Mouse (Mus musculus): ENCODE results near the gene Unkl.
"Not testable (repeated sequence)": the region's sequence is repeated elsewhere in the genome, so short reads cannot be mapped to it uniquely, and the experiment has no call there.

Gene Unkl

DNA sequence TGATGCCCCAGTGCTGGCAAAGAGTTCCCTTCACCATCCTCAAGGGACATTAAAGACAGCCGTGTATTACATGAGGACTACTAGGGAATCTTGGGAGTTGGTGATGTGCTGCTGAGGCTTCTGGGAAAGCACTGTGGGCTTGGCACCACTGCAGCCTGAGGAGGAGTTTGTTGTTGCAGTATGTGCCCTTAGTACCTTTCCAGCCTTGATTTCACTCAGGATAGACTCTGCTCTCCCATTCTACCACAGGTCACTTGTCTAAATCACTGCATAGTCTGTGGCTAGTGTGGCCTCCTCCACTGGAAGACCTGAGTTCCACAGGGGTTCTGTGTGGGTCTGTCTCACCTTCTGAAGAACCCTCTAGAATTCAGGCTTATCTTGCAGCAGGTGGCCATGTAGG is 32.5 kb downstream of the Unkl start:
- DNase-seq, result no peak

DNA sequence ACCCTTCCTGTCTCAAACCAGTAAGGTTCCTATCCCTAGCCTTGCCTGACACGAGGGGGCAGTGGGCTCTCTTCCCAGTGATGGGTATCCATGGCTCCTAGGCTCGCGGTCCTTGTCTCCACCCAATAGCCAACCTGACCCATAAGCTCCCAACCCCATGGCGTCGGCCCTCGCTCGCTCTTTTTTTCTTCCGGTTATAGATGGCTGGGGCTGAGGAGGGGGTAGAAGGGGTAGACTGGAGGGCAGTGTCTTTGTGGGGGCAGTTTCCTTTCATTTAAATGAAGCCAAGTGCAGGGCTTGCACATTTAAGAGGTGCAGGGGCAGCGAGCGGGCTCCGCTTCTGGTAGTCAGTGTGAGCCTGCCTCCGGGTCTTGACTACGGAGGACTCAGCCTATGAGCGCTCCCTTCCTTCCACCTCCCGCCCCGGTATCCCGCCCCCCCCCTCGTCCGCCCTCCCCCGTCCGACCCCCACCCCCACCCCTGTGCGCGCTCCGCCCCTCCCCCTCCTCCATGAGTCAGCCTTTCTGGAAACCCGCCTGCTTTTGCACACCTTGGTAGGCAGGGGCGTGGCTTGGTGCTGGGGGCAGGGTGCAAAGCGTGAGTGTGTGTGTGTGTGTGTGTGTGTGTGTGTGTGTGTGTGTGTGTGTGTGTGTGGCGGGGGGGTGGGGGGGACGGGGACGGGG is 33.8 kb downstream of the Unkl start:
- peak; percentile 68 for DNase-seq

DNA sequence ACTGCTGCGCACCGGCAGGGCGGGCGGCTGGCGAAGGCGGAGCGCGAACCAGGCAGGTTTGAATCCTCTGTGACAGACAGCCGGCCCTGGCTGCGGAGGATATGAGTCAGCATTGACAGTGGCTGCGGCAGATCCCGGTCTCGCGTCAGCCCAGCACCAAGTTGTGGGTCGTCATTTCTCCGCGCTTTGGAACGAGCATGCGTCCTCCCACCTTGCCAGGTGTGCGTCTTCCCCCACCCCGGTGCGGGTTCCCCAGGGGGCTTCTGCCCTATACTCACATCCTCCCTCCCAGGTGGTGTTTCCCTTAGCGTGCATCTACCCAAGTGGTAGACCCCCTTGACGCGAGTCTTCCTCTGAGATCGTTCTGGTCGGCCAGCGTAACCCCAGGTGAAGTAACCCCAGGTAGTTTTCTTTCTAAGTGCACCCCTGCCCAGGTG is 34.3 kb downstream of the Unkl start:
- DNase-seq, result not testable (repeated sequence)

DNA sequence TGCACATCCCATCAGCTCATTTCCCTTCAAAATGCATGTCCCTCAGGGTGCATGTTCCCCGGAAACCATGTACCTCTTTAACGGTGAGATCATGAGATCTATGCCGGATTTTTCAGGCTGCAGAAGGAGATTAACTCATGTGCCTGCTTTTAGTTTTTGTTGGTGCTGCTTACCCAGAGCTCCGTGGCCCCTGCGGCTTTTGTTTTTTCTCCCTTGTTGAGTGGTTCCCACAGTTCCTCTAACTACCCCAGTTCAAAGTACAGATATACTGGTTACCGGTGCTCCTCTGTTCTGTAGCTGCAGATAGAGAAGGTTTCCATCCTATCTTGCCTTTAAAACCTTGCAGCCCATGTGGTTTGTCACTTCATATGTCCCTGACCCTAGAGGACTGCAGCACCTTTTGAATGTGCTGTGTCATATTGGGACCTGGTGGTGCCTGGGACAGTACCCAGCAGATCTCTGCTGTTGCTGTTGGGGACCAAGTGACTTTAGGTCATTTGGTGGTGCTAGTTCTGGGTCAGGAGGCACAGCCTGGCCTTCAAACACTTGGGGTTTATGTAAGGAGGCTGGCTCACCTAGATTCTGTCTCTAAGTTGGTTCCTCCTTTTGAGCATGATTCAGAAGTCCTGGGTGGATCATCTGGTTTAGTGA is 34.9 kb downstream of the Unkl start:
- no peak for DNase-seq

DNA sequence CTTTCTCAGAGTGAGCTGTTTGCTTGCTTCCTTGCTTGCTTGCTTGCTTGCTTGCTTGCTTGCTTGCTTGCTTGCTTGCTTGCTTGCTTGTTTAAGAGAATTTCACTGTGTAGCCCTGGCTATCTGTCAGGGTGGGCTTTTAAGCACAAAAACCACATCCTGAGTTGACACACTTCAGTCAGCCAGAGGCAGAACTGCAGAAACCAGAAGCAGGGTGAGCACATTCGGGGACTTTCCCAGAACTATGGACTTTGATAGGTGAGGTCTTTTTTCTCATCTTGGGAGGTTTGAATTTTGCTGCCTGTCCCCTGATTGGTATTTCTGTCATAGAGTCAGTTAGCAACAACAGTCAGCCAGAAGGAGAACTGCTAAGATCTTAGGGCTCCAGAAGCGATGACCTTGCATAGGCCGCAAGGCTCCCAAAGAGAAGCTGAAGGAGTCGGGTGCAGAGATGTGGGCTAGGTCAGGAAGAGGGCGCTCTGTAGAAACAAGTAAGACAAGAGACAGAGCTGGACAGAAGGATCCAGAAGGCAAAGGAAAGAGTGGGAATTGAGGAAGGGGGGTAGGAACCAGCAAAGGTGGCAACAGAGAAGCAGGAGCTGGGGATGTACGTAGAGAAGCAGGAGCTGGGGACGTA is 36.5 kb downstream of the Unkl start:
- DNase-seq, result peak; percentile 11

DNA sequence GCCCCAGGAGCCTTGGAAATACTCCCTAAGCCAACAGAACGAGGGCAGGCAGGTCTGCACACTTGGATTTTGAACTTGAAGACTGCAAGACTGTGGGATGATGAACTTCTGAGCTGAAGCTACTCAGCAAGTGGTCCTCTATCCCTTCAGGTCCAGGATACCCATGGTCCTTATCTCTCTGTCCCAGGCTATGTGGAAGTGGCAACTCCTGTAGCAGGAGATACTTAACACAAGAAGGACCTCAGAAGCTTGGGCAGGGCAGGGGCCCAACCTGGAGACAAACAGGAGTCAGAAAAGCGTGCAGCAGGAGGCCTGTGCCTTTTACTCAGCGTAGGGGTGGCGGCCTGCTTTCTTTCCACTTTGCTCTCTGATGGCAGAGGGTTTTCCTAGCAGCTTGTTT is 37.5 kb downstream of the Unkl start:
- DNase-seq, result no peak

DNA sequence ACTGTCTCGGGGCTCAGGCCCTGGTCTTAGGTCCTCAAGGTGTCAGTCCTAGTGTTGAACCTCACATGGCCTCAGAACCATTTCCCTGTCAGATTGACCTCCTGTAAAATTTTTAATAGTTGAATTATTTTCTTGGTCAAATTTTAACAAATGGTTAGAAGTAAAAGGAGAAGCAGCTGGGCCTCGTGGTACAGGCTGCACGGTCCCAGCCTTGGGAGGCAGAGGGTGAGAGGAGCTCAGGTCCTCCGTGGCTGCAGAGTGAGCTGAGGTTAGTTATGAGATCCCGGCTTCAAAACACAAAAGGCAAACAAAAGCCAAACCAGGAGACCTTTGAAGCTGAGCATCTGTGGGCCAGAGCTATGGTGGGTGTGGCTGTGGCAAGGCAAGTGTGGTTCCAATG is 39.8 kb downstream of the Unkl start:
- DNase-seq, result no peak

DNA sequence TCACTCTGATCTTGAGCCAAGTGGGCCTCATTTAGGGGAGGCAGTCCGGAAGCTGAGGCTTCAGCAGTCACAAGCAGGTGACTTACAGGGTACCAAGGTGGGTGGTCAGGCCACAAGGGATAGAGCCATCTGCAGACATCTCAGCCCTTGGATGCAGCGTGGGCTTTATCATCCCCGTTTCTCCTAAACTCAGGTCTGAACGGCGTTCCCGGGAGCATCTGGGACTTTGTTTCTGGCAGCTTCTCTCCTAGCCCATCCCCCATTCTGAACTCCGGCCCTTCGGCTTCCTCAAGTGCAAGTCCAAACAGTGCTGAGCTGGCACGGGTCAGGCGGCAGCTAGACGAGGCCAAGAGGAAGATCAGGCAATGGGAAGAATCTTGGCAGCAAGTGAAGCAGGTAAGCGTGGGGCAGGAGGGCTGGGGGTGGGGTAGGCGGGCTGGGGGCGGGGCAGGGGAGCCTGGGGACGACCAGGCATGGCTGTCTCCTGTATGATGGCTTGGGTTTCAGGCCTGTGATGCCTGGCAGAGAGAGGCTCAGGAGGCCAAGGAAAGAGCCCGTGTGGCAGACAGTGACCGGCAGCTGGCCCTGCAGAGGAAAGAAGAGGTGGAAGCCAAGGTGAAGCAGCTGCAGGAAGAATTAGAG is 41.9 kb downstream of the Unkl start:
- DNase-seq, result peak; percentile 9

DNA sequence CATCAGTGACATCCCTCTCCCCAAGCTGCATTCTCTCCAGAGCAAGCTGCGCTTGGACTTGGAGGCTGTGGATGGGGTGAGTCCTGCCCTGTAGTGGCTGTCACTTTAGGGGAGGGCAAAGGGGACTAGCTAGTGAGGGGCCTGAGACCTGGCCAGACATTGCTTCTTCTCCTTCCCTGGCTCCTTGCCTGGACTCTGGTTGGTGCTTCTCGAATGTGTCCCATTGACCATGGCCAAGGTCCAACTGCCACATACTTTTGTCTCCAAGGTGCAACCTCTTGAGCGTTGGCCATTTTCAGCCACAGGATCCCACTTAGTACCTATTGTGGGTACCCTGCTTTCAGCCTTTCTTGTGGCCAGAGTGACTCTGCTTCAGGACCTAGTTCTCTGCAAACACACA is 42.5 kb downstream of the Unkl start:
- peak; percentile 25 for DNase-seq

DNA sequence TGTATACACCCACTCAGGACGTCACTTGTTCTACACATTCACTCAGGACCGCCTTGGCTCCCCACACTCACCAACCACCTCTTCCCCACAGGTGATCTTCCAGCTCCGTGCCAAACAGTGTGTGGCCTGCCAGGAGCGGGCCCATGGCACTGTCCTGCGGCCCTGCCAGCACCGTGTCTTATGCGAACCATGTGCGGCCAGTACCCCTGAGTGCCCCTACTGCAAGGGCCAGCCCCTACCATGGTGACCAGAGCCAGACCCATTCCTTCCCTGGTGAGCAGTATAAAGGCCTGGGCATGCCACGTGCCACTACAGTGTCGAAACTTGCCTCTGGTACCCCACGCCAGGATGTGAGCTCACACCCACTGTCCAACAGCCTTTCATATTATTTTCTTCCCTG is 43.4 kb downstream of the Unkl start:
- not testable (repeated sequence) for DNase-seq

DNA sequence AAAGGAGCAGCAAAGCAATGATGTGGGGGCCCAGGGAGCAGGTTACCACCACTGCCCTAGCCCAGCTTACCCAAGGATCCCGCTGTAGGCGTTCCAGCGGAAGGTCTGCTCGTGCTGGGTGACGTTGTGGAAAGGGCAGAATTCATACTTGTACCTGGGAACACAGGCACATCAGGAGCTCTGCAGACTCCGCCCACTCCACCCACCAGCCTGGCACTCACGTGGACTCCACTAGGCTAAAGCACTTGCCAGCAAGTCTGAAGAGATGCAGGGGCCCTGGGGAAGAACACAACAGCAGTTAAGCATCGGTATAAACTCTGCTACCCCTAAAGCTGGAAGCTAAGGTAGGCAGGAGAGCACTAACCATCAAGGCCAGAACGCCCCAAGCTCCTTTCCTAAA is 47.4 kb downstream of the Unkl start:
- no peak for DNase-seq

DNA sequence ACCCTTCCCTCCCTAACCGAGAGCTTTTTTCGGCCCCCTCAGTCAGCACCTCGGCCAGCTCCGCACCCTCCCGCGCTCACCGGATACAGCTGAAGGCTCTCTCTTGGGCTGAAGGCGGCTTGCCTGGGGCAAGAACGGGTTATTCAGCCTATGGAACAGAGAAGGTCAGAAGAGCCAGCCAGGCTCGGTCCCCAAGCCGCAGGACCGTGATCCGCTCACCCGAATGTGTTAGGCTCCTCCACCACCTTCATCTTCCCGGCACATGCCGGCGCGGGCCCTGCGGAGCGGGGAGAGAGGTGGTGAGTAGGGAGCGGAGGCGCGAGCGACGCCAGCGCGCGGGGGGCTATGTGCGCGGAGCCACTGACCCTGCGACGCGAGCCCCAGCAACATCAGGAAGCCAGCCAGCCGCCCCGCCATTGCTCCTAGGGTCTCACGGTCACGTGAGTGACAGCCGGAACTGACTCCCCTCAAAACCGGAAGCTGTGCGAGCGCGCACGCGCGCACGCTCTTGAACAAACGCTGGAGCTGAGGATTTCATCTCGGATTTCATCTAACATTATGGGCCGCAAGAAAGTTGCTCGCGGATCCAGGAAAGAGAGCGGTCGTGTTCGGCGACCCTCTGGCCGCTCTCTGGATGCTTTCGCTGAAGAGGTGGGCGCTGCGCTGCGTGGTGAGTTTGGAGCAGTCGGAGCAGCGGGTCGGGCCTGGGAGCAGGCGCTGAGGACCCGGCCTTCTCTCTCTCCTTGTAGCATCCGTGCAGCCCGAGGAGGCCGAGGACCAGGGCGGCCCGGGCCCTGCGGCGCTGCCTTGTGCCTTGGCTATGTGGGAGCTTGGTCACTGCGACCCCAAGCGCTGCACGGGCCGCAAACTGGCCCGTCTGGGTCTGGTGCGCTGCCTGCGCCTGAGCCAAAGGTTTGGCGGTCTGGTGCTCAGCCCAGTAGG is 51.8 kb downstream of the Unkl start, which contains the start of the genes Gnptg and Tsr3:
Gene Gnptg, minus strand, starts transcription at position 430 of the 942 bp plus-strand sequence.
Gene Tsr3, plus strand, starts transcription at position 476 of the 942 bp plus-strand sequence.
- DNase-seq, result peak; percentile 92

DNA sequence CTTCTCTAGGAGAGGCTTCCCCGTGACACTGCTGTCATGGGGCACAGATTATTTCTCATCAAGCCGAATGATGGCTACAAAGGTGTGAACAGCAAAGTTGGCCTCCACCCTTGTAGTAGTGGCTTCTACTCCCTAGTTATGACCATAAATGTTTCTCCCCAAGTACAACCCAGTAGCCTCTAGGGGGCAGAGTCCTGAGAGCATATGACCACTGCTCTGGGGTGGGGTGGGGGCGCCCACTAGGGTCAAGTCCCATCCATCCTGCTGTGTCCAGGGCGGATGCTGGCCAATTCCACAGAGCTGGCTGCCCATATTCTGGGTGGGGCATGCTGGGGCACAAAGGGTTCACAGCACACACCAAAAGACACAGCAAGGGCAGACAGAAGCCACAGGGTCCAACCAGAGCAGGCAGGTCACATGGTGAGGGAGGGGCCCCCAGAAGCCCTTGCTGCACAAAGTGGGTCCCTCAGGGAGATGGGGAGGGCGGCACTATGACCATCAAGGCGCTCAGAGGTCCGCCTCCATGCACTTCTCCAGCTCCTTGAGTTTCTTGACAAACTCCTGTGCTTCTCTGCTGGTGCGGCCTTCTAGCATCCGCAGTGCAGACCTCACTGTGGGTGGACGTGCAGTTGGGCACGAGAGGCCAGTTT is 55.1 kb downstream of the Unkl start:
- no peak for DNase-seq

DNA sequence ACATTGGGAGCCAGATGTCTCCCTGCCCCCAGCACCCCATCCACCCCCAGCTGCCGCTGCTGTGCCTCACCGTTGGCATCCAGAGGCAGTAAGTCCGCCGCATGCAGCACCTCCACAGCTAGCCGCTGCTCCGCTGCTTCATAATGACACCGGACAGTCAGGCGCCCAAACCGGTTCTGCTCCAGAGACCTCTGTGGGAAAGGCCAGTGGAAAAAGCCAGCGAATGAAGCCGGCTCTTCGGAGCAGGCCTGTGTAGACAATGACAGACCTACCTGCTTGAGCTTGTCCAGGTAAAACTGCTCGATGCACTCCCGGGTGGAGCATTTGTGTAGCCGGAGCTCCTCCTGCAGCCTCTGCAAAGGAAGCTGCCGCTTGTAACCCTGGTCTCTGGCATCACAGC is 56.0 kb downstream of the Unkl start:
- DNase-seq, result no peak

DNA sequence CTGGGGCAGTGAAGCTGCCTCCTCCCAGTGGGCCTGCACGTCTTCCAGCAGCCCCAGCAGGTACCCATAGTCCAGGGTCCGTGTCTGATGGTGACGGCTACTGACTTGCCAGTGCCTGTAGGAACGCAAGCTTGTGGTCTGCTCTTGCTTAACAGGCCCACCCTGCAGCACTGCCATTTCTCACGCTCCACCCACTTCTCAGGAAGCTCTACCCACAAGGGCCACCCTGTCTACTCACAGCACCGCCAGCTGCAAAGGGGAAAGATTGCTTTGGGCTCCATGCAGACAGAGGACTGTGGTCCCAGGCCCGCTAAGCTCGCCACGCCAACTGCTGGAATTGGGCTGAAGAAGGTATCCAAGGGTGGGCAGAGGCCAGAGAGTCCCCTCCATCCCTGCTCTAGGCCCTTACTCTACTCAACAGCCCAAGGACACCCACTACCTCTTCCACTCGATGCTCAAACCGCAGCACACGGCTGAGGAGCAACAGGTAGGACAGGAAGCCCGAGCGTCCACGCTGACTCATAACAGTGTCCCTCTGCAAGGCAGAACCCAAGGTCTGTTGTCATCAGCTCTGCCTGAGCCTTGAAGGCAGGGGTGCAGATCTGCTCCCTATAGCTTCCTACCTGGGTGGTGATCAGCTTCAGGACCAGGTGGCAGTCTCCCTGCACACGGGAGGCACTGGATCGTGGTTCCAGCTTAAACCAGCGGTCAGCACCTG is 60.0 kb downstream of the Unkl start:
- no peak for DNase-seq

DNA sequence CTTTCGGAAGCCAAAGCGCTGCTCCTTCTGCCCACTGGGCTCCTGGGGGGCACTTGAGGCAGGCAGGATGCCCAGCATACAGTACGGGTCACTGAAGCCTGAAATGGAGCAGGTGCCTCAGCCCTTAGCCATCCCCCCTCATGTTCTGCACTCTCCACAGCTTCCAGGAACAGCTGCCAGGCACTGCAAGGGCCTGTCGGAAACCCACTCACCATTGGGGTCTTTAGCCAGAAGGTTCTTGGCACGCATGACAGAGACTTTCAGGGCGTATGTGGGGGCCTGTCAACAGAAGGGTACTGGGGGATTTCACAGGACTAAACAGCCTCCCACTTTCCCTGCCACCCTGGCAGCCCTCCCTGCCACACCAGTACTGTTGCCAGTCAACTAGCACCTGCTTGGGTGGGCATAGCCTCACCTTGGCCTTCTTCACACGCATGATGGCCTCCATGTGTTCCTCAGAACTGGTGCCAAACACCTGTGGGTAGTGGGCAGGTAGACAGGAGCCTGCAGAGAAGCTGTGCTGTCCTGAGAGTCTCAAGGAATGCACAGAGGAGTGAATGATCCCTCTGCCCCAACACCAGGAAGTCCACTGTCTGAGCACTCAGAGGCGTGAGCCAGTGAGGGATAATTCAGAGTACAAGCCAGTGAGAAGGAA is 62.1 kb downstream of the Unkl start:
- no peak for DNase-seq

DNA sequence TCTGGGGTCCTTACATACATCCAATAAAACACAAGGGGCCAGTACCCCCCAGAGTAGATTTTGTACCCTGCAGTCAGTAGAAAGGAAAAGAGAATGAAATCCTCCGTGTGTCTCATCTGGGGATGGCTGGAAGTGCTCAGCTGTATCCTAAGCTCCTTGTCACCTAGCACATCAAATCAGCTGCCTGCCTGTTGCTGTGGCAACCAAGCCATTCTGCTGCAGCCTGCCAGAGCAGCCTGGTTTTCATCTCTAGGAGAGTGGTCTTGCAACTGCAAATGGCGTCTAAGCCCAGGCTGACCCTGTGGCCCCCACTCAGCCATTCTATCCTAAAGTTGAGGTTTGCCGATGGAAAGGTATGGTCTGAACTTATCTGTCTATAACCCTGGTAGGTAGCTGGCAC is 64.4 kb downstream of the Unkl start:
- no peak for DNase-seq

DNA sequence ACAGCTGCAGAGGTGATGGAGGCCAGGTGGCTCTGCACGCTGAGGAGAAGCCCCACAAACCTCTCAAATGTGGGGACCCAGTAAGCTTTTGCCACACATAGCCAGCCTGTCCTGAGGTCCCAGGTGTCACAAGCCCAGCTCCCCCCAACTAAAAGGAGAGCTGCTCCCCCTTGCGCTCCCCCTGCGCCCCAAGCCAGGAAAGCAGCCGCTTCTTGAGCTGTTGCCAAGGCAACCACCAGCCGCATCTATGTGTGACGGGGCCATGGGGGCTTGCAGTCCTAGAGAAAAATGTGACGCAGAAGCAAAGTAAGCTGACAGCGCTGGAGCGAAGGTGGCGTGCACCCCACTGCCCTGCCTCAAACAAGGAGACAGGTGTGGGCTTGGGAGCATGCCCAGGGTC is 65.6 kb downstream of the Unkl start:
- no peak for DNase-seq

DNA sequence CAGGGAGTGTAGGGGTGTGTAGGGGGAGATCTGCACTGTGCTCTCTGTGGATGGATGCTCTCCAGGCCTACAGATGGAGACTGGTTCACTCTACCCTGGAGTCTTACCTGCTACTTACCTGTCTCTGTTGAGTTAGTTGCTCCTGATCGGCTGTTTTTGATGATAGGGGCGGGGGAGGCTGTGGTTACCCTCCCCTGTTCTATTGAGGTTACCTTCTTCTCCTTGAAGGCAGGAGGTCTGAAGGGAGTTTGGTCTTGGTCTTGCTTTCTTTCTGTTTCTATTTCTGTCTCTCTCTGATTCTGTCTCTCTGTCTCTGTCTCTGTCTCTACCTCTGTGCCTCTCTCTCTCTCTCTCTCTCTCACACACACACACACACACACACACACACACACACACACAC is 66.9 kb downstream of the Unkl start:
- no peak for DNase-seq

DNA sequence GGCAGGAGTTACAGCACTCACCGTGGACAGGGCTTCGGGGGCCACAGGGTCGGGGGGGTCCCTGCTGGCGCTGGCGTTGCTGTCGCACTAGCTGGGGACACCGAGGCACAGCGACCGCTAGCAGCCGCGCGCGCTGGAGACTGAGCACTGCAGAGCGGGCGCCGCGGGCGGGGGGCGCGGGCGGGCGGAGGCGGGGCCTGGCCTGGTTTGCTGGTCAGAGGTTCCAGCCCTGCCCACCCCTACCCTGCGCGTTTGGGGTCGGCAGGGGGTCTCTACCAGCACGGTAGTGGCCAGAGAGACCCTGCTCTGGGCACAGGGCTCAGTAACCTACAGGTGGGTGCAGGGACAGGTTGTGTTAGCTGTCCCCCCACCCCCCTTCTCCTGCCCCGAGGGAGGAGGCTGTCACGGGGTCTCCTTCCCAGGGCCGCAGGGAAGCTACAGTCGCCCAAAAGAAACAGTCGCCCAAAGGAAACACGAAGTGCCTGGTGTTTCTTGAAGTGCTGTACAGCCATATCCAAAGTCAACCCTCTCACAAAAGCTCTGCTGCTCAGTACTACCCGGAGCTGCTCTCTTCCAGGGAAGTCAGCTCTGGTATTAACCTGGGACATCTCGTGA is 68.0 kb downstream of the Unkl start, which contains the start of gene Baiap3:
Gene Baiap3, minus strand, starts transcription at position 225 of the 615 bp plus-strand sequence.
- DNase-seq, result peak; percentile 40
